Mouse (Mus musculus) G1E (cell line): ENCODE measurements around the gene Gm10031.

ENCODE experiments used
- CTCF ChIP-seq: IDR thresholded peaks from 2 replicates; pipeline ENCODE4 v1.5.1; 2012; ENCODE audit warnings: low read depth, low read length, inconsistent platforms, mixed read lengths
- GATA1 ChIP-seq: IDR thresholded peaks from 2 replicates; pipeline ENCODE4 v1.6.1; 2012; ENCODE audit warnings: borderline replicate concordance, low read length, inconsistent platforms, mixed read lengths
- POLR2AphosphoS5 ChIP-seq: IDR thresholded peaks from 2 replicates; pipeline ENCODE4 v1.6.1; 2012; ENCODE audit warnings: low read depth, low read length, inconsistent platforms; ENCODE audit not compliant: insufficient replicate concordance
- TAL1 ChIP-seq: conservative IDR thresholded peaks from 2 replicates; pipeline ENCODE4 v1.6.1; 2012; ENCODE audit warnings: low read depth, low read length, inconsistent platforms, mixed read lengths

- no peak for TF ChIP-seq TAL1
- no peak for TF ChIP-seq CTCF
- no peak for TF ChIP-seq POLR2AphosphoS5
- no peak for TF ChIP-seq GATA1
Measured at GRCm38 (mm10) chr1:156476016-156476415, 47.8 kb upstream of the Gm10031 start.
